Mouse (Mus musculus): ENCODE measurements around the gene Klhl12.
"Not testable (repeated sequence)": the region's sequence is repeated elsewhere in the genome, so short reads cannot be mapped to it uniquely, and the experiment has no call there.

The Klhl12 gene

GRCm38 (mm10) chr1:134448537-134448936 is 6.8 kb upstream of the Klhl12 start:
- in situ Hi-C loops (cut with MboI, MseI) = not testable (repeated sequence)

- in situ Hi-C loops (cut with MboI, MseI) = no loop called here
Observed at GRCm38 (mm10) chr1:134450201-134450600, 5.1 kb upstream of the Klhl12 start.

DNA sequence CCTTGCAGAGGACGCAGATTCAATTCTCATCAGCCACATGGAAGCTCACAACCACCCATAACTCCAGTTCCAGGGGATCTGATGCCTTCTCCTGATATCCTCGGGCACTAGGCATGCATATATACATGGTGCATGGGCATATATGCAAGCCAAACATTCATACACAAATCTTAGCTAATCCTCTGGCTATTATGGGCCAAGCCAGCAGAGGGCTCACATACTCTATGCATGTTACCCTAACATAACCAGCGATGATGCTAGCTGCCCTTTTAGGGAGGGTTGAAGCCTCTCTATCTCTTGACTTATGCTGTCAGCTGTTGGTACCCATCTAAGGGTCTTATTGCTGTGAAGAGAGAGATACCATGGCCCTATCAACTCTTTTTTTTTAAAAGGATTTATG is 4.3 kb upstream of the Klhl12 start:
- in situ Hi-C loops (cut with MboI, MseI) = no loop called here

DNA sequence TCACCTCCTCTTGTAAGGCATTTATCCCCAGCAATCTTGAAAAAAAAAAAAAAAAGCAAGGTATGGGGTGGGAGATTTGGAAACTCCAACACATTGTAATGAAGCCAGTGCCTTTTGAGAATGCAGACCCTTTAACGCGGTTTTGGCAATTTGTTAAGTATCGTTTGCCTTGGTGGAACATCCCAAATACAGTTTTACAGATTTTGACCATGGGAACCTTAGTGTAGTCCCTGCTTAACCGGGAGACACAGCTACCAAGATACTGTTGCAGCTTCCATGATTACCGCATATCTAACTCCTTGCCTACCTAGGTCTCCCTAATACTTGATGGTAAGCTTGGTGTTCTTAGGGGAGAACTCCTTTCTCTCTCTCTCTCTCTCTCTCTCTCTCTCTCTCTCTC is 729 bp downstream of the Klhl12 start:
- in situ Hi-C loops (cut with MboI, MseI) = no loop called here

GRCm38 (mm10) chr1:134458139-134458727 is 2.9 kb downstream of the Klhl12 start:
- in situ Hi-C loops (cut with MboI, MseI) = no loop called here

- in situ Hi-C loops (cut with MboI, MseI) = loop anchor here (5.0 kb wide), 1 partner anchor 103 kb away; no protein-coding TSS in a partner anchor
Observed at GRCm38 (mm10) chr1:134460294-134461284, 5.3 kb downstream of the Klhl12 start.

DNA sequence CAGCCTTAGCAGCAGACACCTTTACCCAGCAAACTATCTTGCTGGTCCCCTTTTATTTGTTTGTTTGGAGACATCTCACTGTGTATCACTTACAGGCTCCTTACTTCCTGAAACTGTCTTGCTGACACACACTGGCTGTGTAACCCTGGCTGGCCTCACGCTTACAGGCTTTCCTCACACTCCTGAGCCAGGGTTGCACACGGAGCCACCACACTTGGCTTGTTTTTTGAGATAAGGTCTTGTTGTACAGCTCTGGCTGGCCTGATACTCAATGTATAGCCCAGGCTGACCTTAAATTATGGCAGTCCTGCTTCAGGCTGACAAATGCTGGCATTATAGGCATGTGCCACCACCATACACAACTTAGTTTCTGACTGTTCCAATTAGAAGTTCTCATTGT is 29.3 kb downstream of the Klhl12 start:
- in situ Hi-C loops (cut with MboI, MseI) = no loop called here

- in situ Hi-C loops (cut with MboI, MseI) = loop anchor here (10.0 kb wide), 1 partner anchor 1244 kb away; no protein-coding TSS in a partner anchor
Observed at GRCm38 (mm10) chr1:134490903-134491801, 35.8 kb downstream of the Klhl12 start.

GRCm38 (mm10) chr1:134492276-134492675 is 36.9 kb downstream of the Klhl12 start:
- in situ Hi-C loops (cut with MboI, MseI) = loop anchor here (10.0 kb wide), 1 partner anchor 1243 kb away; no protein-coding TSS in a partner anchor

DNA sequence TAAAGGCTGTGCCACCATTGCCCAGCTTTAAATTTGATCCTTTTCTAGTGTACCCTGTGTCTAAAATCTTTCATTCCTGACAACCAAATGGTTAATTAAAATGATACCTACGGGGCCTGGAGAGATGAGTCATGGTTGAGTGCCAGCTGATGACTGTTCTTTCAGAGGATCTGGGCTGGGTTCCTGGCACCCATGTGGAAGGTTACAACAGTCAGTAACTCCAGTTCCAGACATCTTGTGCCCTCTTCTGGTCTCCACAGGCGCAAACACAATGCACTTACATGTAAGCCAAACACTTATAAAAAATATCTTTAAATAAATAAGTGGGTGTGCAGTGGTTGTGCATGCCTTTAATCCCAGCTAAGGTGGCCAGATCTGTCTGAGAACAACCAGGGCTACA is 38.2 kb downstream of the Klhl12 start:
- in situ Hi-C loops (cut with MboI, MseI) = loop anchor here (10.0 kb wide), 1 partner anchor 1241 kb away; no protein-coding TSS in a partner anchor

- in situ Hi-C loops (cut with MboI, MseI) = loop anchor here (10.0 kb wide), 1 partner anchor 1241 kb away; no protein-coding TSS in a partner anchor
Observed at GRCm38 (mm10) chr1:134493956-134494355, 38.6 kb downstream of the Klhl12 start.

DNA sequence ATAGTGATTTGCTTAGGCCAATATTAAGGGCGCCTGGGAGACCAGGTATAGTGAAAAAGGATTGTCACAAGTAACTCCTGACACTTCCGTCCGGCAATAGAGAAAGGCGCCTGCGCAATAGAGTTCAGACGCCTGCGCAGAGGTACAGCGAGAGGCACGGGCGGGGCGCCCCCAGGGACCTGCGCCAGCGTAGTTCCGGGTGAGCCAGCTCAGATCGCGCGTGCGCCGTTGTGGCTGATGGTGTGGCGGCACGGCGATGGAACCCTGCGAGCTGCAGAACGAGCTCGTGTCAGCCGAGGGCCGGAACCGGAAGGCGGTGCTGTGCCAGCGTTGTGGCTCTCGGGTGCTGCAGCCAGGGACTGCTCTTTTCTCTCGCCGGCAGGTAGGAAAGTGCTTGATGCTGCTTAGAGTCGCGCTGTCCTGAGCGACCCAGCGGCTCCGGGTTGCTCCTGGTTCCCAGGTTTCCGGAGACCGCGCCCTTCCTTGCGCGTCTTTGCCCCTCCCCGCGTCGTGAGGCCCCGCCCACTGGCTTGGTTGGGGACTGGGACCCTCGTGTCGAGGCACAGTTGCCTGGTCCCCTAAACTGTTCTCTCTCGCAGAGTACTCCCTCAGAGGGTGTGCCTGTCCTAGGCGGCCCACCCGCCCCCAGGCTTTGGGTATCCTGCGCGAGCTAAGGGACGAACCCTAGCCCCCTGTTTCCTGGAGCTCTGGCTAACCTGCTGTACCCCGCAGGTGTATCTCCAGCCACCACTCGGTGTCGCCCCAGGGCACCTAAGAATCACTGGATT is 39.3 kb downstream of the Klhl12 start, which contains the start of gene Rabif:
TSS of gene Rabif (plus strand) at position 221 of the 788 bp plus-strand sequence.
- in situ Hi-C loops (cut with MboI, MseI) = loop anchor here (10.0 kb wide), 1 partner anchor 1240 kb away; no protein-coding TSS in a partner anchor

- in situ Hi-C loops (cut with MboI, MseI) = loop anchor here (10.0 kb wide), 1 partner anchor 1240 kb away; no protein-coding TSS in a partner anchor
Observed at GRCm38 (mm10) chr1:134495216-134495539, 39.8 kb downstream of the Klhl12 start.

GRCm38 (mm10) chr1:134495991-134496390 is 40.7 kb downstream of the Klhl12 start:
- in situ Hi-C loops (cut with MboI, MseI) = loop anchor here (10.0 kb wide), 1 partner anchor 1239 kb away; no protein-coding TSS in a partner anchor

- in situ Hi-C loops (cut with MboI, MseI) = no loop called here
Observed at GRCm38 (mm10) chr1:134500916-134501315, 45.6 kb downstream of the Klhl12 start.

- in situ Hi-C loops (cut with MboI, MseI) = no loop called here
Observed at GRCm38 (mm10) chr1:134506201-134506600, 50.9 kb downstream of the Klhl12 start.

GRCm38 (mm10) chr1:134510018-134510417 is 54.7 kb downstream of the Klhl12 start:
- in situ Hi-C loops (cut with MboI, MseI) = no loop called here

DNA sequence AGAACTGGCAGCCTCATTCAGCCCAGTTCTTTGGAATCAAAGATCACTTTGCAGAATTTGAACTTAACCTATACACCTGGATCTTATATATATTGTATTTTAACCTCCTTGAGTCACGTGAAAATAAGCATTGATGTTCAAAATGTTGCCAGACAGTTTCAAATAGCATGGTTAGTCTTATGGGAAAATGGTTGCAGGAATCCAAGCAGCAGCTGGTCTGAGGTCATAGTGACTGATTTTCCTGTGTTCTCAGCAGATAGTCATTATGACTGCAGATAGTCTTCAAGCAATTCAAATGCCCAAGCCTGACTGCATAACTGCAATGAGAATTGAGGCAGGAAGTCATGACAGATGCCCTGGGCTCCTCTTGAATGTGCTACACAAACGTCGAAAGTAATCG is 56.9 kb downstream of the Klhl12 start:
- in situ Hi-C loops (cut with MboI, MseI) = no loop called here

GRCm38 (mm10) chr1:134512584-134512983 is 57.3 kb downstream of the Klhl12 start:
- in situ Hi-C loops (cut with MboI, MseI) = no loop called here

- in situ Hi-C loops (cut with MboI, MseI) = no loop called here
Observed at GRCm38 (mm10) chr1:134513312-134513860, 58.1 kb downstream of the Klhl12 start.

Data from T-helper 1 cell (primary cell).